Mouse (Mus musculus): ENCODE measurements at regions not wholly inside any gene's neighbourhood (a gene's known extent, or its start where the extent isn't known, plus 50 kb on each side); places are given as distances from the start of the nearest gene placed in this dataset.

- Histone ChIP-seq H3K27me3 (ENCODE audit: control insufficient read depth, insufficient read depth, low read length) (no peaks in the 10 kb centered on the region), H3K9ac (replicated peaks; ENCODE audit: low read length) (no peak overlapping the region), H3K4me1 (ENCODE audit: control insufficient read depth, insufficient read depth, low read length) (no peaks in the 10 kb centered on the region), H3K27ac (replicated peaks; ENCODE audit: low read depth, low read length) (no peak overlapping the region), H3K36me3 (replicated peaks; ENCODE audit: control insufficient read depth, insufficient read depth, low read depth, low read length) (no peaks in the 10 kb centered on the region), H3K9me3 (replicated peaks; ENCODE audit: control insufficient read depth, low read length) (no peaks in the 10 kb centered on the region), H3K4me3 (ENCODE audit: low read depth, low read length) (no peak overlapping the region), H3K4me2 (ENCODE audit: low read depth, low read length) (no peak overlapping the region)
- no peak for DNase-seq (ENCODE audit: low spot score)
- ATAC-seq (replicated peaks; ENCODE audit: insufficient number of reproducible peaks, low FRiP score, low TSS enrichment, low read depth): no peak
- 85% methylated on average over 1 of the region's 1 CpGs for WGBS
These were observed 77.4 kb downstream of the Tmem130 start for GRCm38 (mm10) chr5:144684184-144684583.
